Mouse (Mus musculus) cerebellum, postnatal 25 days (tissue): Measurements from ENCODE around the gene Gps2.
A peak's percentile ranks its signal among the peaks of the same experiment; 100 is the strongest.
"Not testable (repeated sequence)": the region's sequence is repeated elsewhere in the genome, so short reads cannot be mapped to it uniquely, and the experiment has no call there.

Source experiments
- DNase-seq, 2 experiments: peaks; one replicate each; pipeline ENCODE4 v3.0.0; 2021; ENCODE audit warnings: mixed read lengths in 2 of 2

The Gps2 gene

DNA sequence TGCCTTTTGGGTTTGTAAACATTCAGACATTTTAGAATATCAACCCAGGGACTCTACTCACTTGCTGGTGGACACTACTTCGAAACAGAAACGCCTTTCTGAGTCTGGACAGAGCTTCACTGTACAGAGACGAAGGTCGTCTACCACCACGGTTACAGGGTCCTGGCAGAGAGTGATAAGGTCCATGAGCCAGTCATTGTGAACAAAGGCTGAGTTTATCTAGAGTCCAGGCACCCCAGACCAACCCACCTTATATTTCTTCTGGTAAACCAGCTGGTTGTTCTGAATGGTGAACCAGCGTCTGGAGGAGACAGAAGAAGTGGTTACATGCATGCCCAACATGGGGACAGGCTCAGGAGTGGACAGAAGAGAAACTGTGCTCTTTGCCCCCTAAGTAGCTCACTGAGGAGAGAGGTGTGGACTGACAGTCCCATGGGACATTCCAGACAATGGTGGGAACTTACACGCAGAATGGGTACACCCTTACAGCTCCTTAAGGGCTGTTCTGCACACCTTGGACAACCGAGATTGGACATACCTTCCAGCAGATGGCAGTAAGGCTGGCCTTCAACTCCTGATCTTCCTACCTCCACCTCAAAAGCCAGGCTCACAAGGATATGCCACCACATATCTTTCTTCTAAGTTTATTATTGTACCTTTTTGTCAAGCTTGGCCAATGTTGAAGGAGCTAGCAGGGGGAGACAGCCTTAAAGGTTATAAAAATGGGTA lies 26.6 kb upstream of the Gps2 start:
- no peak for DNase-seq

DNA sequence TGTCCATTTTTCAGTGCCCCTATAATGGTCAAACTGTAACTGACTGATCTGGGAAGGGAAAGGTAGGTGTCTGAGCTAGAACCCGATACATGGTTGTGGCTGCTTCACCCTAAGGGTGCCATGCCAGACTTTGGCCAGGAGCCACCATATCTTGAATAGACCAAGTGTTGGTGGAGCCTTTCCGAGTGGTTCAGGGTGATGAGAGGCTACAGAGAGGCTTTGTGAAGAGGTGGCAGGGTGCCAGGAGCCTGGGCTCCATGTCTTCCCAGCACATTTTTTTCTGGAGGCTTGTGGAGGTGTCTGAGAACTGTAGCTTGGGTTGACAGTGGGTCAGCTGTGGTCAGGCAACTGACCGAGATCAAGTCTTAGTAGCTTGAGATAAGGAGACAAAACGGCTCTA lies 22.2 kb upstream of the Gps2 start:
- no peak for DNase-seq

DNA sequence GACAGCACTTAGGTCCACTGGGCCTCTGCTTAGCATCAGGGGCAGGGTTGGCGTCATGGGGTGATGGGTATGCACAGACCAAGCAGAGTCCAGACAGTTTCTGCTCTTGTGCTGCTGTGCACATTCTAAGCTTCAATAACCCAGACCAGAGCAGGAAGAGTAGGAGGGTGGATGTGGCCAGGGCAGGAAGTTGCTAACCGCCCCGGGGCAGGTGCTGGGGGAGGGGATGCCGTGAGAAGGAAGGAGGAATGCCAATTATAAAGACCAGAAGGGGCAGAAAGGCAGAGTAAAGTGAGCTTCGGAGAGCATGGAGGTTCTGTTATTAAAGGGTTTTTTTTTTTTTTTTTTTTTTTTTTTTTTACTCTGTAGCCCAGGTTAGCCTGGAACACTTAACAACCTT lies 19.0 kb upstream of the Gps2 start:
- no peak for DNase-seq

DNA sequence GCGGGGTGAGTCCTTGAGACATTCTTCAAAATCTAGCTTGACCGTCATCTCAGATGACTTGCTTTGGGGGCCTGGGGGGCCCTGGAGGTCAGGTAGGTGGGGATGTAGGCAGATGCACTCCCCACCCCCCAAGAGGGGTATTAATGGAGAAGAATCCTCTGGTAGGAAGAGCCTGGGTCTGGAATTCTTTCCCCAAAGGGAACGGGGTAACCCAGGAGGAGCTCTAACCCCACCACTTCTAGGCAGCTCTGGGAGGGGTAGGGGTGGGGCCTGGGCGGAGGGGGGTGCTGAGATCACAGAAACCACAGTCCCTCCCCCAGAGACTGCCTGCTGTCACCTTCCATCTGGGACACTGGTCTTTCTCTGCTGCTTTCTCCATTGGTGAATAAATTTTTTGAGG lies 18.4 kb upstream of the Gps2 start, which contains the start of gene Acap1:
Gene Acap1 (minus strand): TSS at position 249 of the 400 bp plus-strand sequence.
- no peak for DNase-seq

DNA sequence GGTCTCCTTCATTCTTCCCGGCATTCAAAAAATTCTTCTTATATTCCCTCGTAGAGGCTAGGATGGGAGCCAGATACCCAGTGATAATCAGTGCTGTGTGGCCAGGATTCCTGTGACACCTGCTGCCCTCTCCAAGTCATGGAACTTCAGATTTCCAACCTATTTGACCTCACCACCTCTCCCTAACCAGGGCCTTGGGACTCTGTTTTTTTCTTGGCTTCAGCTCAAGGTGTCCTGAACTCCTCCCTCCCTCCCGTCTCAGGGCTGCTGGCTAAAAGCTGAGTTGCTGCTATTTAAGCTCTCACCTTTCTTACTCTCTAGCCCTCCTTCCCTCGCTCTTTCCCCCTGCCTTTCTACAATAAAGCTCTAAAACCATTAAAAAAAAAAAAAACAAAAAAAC lies 13.8 kb upstream of the Gps2 start:
- no peak for DNase-seq

DNA sequence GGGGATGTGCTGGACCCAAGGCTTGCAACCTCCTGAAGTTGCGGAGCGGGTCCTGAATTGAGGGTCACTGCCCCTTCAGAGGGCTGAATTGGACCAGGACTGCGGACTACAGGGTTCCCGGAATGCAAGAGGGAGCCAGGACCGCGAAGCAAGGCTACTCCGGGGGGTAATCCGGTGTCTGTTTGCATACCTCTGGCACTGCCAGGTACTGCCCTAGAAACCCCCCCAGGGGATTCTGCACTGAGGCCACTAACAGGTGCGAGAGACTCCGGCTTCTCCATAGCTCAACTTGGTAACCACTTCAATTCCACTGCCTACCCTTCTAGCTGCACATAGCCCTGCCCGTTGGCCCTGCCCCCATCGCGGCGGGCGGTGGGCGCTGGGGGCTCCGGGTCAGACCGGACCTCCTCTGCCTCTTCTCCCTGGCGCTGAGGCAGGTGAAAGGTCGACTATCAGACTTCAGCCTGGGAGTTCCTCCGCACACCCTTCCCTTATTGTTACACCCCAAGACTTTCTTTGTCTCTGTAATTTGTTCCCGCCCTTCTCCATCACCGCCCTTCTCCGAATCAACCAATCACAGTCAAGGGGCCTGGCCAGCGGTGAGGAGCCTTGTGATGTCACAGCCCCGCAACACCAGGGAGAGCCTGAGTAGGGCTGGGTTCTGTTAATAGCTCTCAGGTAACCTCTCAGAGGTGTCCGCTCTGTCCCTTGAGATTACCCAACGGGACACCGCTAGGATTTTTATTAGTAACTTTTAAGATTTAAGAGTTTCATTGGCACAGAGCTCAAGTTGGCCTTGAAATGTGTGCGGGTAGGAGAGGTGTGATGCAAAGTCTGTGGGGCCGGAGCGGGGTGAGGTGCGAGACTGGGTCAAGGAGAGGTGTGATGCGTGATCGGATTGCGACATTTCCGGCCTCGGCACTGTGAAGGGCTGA lies 12.9 kb upstream of the Gps2 start, which contains the start of the genes 2810408A11Rik and Neurl4:
Gene 2810408A11Rik (minus strand): TSS at position 517 of the 935 bp plus-strand sequence.
Gene Neurl4 (plus strand): TSS at position 602 of the 935 bp plus-strand sequence.
- DNase-seq = peak; percentile 87 to 90

DNA sequence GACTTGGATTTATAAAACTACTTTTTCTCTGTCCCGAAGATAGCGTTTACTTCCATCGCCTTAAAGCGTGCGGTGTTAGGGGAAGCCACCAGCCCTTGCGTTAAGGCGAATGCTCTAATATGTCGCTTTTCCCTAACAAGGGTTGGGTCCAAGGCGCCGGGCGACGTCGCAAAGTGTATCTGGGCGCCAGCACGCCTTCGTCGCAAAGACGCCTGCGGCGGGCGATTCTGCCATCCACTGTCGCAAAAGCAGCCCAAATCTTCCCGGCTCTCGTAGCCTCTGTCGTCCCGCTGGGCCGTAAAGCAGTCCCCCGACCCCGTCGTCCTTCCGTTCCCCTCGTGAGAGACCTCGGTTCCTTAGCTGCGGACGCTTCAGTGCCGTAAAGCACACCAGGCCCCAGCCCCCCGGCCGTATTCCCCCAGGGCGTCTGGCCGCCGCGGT lies 12.3 kb upstream of the Gps2 start:
- DNase-seq = peak; percentile 95

DNA sequence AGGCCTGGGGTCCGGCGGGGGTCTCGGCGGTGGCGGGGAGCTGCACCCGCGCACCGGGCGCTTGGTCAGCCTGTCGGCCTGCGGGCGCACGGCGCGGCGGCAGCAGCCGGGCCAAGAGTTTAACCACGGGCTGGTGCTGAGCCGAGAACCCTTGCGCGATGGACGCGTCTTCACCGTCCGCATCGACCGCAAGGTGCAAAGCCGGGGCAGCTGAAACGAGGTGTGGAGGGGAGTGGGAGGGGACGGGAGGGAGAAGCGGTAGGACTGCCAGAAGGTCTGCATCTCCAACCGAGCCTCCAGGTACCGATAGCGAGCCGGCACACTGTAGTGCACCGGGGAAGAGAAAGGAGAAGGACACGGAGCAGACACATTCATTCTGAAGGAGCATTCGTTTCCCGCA lies 11.7 kb upstream of the Gps2 start:
- no peak for DNase-seq

DNA sequence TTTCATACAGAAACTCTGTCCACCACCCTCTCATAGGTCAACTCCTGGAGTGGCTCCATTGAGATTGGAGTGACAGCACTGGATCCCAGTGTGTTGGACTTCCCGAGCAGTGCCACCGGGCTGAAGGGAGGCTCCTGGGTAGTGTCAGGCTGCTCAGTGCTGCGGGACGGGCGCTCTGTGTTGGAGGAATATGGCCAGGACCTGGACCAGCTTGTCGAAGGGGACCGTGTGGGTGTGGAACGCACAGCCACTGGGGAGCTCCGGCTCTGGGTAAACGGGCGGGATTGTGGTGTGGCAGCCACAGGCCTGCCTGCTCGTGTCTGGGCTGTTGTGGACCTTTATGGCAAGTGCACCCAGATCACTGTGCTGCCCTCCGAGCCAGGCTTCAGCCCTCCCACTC lies 10.7 kb upstream of the Gps2 start:
- no peak for DNase-seq

DNA sequence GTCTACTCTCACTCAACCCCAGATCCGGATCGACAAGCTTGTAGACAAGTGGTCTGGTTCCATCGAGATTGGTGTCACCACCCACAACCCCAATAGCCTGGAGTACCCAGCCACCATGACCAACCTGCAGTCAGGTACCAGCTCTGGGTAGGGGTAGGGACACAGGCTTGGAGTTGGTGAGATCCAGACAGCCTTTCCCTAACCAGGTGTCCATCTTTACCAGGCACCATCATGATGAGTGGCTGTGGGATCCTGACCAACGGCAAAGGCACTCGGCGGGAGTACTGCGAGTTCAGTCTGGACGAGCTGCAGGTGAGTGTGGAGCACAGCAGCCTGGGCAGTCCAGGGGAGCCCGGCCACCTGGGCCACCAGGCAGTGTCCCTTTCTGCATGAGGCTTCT lies 9.4 kb upstream of the Gps2 start:
- DNase-seq = no peak

DNA sequence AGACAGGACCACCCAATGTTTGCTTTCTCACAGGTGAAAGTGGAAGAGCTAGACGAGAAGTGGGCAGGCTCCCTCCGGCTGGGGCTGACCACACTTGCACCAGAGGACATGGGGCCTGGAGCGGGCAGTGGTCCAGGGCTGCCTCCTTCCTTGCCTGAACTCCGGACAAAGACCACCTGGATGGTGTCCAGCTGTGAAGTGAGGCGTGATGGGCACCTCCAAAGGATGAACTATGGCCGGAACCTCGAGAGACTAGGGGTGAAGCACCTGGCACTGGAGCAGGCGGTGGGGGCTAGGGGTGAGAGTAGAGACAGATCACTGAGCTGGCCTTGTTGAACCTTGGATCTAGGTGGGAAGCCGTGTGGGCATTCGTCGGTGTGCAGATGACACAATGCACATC lies 5.0 kb upstream of the Gps2 start:
- DNase-seq = peak in 1 of 2 experiments; percentile 48

DNA sequence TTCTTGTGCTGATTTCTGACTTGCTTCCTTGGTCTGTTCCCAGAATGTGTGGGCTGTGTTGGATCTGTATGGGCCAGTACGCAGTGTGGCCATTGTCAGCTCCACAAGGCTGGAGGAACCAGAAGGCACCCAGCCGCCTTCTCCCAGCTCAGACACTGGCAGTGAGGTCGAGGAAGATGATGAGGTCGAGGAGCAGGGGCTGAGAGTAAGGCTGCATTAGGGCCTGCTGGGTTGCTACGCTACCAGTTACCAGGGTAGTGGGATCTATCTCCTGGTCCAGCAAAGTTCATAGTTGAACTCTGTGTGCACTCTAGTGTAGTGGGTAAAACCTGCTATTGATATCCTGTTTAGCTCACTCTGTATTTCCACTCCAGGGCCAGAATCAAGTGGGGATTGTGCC lies 4.5 kb upstream of the Gps2 start:
- DNase-seq = no peak

DNA sequence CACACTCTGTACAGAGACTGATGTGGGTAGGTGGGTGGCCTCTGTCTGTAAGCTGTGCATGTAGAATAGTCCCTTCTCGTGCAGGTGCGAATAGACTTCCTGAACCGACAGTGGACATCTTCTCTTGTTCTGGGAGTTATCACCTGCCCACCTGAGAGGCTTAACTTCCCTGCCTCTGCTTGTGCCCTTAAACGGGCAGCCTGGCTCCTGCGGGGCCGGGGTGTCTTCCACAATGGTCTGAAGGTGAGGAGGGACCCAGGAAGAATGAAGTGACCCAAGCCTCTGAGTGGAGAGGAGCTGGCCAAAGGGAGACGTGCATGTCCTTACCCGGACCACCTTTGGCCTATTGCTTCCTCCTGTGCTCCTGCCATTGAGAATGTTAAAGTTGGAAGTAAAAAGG lies 3.5 kb upstream of the Gps2 start:
- no peak for DNase-seq

DNA sequence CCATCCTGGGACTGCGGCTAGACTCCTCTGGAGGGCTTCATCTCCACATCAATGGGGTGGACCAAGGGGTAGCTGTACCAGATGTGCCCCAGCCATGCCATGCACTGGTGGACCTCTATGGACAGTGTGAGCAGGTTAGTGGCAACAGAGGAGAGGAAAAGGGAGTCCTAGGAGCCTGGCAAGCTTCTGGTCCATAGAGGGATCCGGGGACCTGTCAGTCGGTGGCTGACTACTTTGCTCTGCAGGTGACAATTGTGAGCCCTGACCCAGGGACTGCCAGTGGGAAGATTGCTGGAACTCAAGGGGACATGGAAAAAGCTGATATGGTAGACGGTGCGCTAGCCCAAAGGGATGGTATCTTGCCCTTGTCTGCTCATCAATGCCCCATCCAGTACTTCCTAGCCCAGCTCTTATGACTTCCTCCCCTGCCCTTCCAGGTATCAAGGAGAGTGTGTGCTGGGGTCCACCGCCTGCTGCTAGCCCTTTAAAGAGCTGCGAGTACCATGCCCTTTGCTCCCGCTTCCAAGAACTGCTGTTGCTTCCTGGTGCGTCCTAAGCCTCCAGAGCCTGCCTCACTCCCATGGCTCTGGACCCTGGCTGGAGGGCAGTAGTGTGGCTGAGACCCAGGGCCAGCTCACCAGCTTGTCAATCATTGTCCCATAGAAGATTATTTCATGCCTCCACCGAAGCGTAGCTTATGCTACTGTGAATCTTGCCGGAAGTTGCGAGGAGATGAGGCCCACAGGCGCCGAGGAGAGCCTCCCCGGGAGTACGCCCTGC lies 2.7 kb upstream of the Gps2 start:
- no peak for DNase-seq

DNA sequence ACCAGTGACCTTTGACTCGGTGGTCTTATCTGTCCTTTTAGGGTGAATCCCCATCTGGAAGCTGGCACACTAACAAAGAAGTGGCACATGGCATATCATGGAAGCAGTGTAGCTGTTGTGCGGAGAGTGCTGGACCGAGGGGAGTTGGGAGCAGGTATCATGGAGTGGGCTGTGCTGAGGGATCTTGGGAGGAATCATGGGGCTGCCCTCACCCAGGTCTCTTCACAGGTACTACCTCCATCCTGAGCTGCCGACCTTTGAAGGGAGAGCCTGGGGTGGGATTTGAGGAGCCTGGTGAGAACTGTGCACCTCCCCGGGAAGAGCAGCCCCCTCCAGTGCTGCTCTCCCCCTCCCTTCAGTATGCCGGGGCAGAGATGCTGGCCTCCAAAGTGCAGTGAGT lies 2.0 kb upstream of the Gps2 start:
- no peak for DNase-seq

DNA sequence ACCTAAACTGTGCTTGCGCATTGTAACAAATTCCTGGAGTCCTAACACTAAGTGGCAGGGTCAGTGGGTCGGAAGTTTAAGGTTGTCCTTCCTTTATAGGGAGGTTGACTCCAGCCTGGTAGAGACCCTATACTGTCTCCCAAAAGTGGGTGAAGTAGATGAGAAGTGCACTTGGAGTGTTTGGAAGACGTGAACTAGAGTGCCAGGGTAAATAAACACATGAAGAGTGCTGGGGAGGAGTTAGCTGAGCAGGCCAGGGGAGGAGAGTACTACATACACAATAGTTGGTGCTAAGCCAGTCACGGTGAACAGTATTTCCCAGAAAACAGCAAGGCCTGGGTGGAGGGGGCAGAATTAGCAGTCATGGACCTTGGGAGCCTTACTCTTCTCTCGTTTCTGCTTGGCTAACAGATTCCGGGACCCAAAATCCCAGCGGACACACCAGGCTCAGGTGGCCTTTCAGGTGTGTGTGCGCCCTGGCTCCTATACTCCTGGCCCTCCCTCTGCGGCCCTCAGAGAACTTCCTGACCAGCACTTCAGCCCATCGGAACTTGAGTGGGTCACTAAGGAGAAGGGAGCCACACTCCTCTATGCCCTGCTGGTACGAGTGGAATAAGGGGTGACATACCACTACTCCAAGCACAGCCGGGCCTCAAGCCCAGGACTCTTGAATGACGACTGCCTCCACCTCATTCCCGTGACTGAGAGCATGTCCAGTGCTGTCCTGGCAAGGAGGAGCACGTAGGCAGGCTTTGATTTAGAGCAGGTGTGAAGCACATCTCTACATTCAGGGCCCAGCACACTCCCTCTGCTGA lies 765 bp upstream of the Gps2 start:
- no peak for DNase-seq

DNA sequence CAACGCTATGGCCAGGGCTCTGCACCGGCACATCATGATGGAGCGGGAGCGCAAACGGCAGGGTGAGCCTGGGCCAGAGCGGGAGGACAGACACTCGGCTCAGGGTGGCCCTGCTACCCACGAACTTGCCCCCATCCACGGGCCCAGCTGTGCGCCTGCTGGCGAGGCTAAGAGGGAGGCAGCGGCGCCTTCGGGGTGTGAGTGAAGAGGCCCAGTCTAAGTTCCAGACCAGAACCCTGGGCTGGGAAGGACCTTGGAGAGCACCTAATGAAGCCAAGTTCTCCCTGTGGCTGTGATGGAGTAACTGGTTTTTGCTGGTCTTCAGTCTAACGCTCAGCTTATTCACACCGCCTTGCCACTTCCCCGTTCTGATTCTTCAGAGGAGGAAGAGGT lies 680 bp downstream of the Gps2 start:
- no peak for DNase-seq

DNA sequence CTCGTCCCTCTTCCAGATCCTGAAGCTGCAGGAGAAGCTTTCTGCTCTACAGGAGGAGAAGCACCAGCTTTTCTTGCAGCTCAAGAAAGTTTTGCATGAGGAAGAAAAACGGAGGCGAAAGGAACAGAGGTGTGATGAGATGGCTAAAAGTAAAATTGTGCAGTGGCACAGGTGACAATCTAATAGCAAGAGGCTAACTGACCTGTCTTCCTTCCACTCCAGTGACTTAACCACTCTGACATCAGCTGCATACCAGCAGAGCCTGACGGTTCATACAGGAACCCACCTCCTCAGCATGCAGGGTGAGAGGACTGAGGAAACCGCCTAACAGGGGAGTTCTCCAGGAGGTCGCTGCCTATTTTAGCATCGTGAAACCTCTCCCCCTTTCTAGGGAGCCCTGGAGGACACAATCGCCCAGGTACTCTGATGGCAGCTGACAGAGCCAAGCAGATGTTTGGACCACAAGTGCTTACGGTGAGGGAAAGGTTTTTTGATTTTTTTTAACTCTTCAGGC lies 1.3 kb downstream of the Gps2 start:
- DNase-seq = no peak

DNA sequence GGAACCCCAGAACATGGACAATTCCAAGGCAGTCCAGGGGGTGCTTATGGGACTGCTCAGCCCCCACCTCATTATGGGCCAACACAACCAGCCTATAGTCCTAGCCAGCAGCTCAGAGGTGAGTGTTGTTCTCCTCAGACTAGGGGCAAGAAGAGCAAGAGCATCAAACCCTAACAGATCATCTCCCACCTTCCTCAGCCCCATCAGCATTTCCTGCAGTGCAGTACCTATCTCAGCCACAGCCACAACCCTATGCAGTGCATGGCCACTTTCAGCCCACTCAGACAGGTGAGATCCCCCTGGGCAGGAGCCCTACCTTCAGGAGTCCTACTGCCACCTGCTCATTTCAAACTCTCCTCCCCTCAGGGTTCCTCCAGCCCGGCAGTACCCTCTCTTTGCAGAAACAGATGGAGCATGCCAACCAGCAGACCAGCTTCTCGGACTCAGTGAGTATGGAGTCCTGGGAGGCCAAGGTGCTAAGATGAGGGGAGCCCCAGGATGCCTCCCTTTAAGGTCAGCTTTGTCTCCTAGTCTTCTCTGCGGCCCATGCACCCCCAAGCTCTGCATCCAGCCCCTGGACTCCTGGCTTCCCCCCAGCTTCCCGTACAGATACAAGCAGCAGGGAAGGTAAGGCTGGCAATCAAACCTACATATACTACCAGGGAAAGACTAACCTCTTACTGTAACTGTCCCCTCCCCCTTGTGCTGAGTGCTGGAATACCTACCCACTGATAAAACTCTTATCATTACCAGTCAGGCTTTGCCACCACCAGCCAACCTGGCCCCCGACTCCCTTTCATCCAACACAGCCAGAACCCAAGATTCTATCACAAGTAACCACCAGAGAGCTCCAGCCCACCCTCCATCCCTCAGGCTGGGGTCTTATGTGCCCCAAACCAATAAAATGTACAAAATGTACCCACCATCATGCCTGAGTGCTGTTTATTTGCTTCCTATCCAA lies 2.3 kb downstream of the Gps2 start:
- no peak for DNase-seq

DNA sequence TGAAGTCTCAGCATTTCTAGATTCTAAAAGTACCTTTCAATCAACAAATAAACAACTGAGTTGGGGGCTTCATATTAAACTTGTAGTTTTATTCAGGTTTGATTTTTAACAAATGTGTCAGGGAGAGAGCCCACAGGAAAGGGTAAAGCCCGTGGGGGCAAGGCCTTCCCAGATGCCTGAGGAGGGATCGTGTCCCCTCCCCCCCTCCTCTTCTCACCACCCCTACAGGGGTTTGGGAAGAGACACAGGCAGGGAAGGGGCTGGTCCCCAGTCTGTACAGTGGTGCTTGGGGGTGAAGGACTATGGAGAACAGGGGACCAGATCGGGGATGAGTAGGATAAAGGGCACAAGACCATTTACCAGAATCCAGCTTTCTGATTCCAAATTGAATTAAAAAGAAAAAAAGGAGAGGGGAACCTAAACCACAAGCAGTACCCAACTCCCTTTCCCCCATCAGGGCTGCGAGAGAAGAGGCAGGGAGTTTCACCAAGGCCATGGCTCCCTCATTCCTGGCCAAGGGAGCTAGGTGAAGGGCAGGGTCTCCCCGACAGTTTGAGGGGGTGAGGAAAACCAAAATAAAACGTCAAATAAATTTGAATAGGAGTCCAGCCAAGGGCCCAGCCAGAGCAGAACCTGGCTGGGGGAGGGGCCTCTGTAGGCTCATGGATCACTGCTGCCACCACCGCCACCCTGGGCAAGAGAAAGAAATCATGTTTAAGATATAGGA lies 3.1 kb downstream of the Gps2 start:
- DNase-seq = not testable (repeated sequence)
